Mouse (Mus musculus) c-Kit-positive CD71-negative TER-119-negative erythroid progenitor cells, embryonic 14.5 days (primary cell): ENCODE results near the gene Gm10471.
"Not testable (repeated sequence)": the region's sequence is repeated elsewhere in the genome, so short reads cannot be mapped to it uniquely, and the experiment has no call there.

Source experiments
- DNase-seq: peaks from one replicate; pipeline ENCODE4 v3.0.0-alpha.2; 2013; ENCODE audit warnings: low read depth

The Gm10471 gene

DNA sequence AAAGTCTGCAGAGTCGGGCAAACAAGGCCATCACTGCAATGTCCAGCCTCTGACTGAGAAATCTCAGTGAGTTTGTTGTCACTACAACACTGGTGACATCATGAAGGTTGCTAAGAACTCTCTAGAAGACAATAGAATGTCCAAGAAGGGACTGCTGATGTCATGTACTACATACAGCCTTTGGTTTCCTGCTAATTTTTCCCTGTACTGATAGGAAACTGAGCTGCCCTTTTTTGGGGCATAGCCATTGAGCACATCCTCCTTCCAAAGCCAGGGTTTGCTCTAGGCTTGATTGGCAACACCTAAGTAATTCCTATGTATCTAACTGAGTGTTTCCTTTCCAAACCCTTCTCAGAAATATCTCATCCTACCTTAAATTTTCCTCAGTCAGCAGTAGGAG, at the start of gene Gm10471:
Gm10471 (minus strand) TSS at position 101 of the 400 bp plus-strand sequence.
- not testable (repeated sequence) for DNase-seq

DNA sequence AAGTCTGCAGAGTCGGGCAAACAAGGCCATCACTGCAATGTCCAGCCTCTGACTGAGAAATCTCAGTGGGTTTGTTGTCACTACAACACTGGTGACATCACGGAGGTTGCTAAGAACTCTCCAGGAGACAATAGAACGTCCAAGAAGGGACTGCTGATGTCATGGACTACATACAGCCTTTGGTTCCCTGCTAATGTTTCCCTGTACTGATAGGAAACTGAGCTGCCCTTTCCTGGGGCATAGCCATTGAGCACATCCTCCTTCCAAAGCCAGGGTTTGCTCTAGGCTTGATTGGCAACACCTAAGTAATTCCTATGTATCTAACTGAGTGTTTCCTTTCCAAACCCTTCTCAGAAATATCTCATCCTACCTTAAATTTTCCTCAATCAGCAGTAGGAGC, 32.2 kb upstream of the Gm10471 start, which contains the start of gene Gm10220:
Gm10220 (minus strand) TSS at position 101 of the 400 bp plus-strand sequence.
- not testable (repeated sequence) for DNase-seq

DNA sequence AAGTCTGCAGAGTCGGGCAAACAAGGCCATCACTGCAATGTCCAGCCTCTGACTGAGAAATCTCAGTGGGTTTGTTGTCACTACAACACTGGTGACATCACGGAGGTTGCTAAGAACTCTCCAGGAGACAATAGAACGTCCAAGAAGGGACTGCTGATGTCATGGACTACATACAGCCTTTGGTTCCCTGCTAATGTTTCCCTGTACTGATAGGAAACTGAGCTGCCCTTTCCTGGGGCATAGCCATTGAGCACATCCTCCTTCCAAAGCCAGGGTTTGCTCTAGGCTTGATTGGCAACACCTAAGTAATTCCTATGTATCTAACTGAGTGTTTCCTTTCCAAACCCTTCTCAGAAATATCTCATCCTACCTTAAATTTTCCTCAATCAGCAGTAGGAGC, 16.2 kb upstream of the Gm10471 start, which contains the start of gene 5031410I06Rik:
5031410I06Rik (minus strand) TSS at position 101 of the 400 bp plus-strand sequence.
- DNase-seq: not testable (repeated sequence)

DNA sequence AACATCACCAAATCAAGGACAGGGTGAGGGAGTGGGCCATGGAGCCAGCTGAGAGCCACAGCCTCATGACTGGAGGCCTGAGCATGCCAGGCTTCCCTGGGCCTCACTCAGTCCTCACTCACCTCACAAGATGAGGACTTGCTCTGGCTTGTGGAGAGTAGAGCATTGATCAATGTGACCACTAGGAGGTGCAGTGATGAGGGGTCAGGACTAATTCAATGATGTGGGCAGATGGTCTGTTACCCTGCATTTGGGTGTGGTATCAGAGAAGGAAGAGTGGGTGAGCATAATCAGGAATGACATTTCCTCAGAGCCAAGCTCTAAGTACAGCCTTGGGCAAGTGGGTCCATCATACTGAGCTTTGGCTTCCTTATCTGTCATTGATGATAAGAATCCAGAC, 10.1 kb downstream of the Gm10471 start:
- not testable (repeated sequence) for DNase-seq

DNA sequence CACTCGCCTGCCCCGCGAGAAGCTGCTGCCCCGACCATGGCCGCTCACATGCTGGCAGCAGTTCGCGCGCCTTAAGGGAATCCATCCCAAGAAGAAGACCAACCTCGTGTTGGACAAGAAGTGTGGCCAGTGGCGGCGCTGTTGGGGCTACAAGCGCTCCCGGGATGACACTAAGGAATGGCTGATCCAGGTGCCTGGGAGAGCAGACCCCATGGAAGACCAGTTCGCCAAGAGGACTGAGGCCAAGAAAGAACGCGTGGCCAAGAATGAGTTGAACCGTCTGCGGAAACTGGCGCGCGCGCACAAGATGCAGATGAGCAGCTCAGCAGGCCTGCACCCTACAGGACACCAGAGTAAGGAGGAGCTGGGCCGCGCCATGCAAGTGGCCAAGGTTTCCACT, 18.4 kb downstream of the Gm10471 start:
- DNase-seq: no peak

DNA sequence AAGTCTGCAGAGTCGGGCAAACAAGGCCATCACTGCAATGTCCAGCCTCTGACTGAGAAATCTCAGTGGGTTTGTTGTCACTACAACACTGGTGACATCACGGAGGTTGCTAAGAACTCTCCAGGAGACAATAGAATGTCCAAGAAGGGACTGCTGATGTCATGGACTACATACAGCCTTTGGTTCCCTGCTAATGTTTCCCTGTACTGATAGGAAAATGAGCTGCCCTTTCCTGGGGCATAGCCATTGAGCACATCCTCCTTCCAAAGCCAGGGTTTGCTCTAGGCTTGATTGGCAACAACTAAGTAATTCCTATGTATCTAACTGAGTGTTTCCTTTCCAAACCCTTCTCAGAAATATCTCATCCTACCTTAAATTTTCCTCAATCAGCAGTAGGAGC, 30.6 kb downstream of the Gm10471 start, which contains the start of gene Gm7347:
Gm7347 (minus strand) TSS at position 101 of the 400 bp plus-strand sequence.
- DNase-seq: not testable (repeated sequence)

DNA sequence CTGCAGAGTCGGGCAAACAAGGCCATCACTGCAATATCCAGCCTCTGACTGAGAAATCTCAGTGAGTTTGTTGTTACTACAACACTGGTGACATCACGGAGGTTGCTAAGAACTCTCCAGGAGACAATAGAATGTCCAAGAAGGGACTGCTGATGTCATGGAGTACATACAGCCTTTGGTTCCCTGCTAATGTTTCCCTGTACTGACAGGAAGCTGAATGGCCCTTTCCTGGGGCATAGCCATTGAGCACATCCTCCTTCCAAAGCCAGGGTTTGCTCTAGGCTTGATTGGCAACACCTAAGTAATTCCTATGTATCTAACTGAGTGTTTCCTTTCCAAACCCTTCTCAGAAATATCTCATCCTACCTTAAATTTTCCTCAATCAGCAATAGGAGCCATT, 49.6 kb downstream of the Gm10471 start, which contains the start of gene Speer4a:
Speer4a (minus strand) TSS at position 101 of the 400 bp plus-strand sequence.
- DNase-seq: not testable (repeated sequence)
